Mouse (Mus musculus) heart, adult 2 months (tissue): ENCODE measurements at regions not wholly inside any gene's neighbourhood (a gene's known extent, or its start where the extent isn't known, plus 50 kb on each side); places are given as distances from the start of the nearest gene placed in this dataset.

ENCODE experiments used
- CTCF ChIP-seq: fragments of 200-600 bp; IDR thresholded peaks from 2 replicates; pipeline ENCODE4 v1.8.1; 2022; ENCODE audit warnings: antibody characterized with exemption, mild to moderate bottlenecking, moderate library complexity
- EP300 ChIP-seq: fragments of 200-500 bp; IDR thresholded peaks from 2 replicates; pipeline ENCODE4 v1.6.1; 2011; ENCODE audit warnings: low read depth, low read length, control low read depth; ENCODE audit not compliant: insufficient read depth
- POLR2A ChIP-seq: fragments of 200-500 bp; IDR thresholded peaks from 2 replicates; pipeline ENCODE4 v1.6.1; 2011; ENCODE audit warnings: mild to moderate bottlenecking, low read depth, low read length, control low read depth; ENCODE audit not compliant: insufficient read depth

GRCm38 (mm10) chr13:35326682-35327242, 299.9 kb upstream of the Eci2 start:
- TF ChIP-seq CTCF = no peak
- TF ChIP-seq EP300 = no peak
- no peak for TF ChIP-seq POLR2A
